Mouse (Mus musculus) spleen, postnatal 10 days (tissue): ENCODE data around the gene Hpn.

ENCODE experiments used
- DNase-seq, 2 experiments: peaks; one replicate each; pipeline ENCODE4 v3.0.0; 2021 to 2022; ENCODE audit warnings: low spot score in 2 of 2

Gene Hpn

DNA sequence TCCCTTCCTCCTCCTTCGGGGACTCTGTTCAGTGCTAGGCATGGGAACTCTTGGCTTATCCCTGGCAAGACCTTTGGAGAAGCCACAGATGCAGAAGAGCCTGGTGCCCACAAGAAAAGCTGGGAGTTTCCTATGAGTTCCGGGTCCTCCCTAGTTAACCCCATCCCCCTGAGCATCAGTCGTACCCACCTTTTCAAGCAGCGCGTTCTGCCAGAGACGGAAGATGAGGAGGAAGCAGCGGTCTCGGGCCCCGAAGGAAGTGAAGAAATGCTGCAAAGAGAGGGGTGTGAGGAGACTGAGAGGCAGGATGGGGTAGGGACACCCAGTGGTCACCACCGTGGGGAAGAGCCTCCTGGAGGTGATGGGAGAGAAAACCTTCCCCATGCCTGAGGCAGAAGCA lies 25.9 kb upstream of the Hpn start:
- no peak for DNase-seq

GRCm38 (mm10) chr7:31140302-31140701 lies 25.2 kb upstream of the Hpn start:
- no peak for DNase-seq

DNA sequence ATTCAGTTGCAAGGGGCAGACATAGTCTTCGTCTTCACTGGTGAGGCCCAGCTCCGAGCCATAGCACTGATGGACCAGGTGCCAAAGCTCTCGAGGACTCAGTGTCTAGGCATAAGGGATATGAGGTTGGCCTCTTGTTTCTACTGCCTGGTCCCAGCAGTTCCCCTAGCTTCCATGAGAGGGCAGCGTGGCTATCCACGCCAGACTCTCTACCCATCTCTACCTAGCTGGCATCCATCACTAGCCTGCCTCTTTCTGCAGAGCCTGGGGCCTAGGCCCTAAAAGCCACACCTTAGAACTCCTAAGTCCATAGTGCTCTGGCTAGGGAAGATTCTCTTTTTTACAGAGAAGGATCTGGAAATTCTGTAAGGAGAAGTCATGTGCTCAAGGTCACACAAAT lies 24.7 kb upstream of the Hpn start:
- peak; percentile 43 to 75 for DNase-seq

- DNase-seq, result no peak
These were observed 20.6 kb upstream of the Hpn start for GRCm38 (mm10) chr7:31135717-31136116.

DNA sequence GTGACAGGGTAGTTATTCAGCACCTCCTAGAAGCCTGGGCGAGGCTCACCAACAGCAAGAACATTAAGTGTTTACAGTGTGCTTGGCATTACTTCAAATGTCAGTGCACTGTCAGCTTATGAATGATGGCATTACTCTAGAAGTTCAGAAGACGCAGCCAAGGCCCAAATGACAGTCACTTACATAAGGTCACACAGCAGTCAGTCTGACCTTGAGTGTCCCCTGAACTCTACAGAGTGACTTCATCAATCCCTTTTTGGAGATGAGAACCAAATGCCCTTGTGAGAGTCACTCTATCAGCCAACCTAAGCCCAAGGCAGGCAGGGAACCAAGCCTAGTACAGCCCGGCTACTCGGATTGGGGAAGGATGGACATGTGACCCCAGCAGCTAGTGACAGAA lies 16.8 kb upstream of the Hpn start:
- no peak for DNase-seq

DNA sequence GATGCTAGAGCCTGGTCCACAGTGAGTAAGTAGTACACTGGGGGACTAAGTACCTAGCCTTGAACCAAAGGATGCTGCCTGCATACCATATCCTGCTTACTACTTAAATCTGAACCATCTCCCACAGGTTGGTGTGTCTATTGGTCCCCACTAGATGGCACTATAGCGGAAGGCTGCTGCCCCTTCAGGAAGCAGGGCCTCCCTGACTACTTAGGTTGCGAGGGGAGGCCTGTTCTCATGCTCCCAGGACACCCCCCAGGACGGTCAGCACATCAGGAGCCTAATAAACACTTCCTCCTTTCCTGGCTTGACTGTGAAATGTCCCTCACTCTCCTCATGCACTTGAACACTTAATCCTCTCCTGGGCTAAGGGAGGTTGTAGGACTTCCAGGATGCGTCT lies 15.8 kb upstream of the Hpn start:
- DNase-seq, result peak in 1 of 2 experiments; percentile 63

DNA sequence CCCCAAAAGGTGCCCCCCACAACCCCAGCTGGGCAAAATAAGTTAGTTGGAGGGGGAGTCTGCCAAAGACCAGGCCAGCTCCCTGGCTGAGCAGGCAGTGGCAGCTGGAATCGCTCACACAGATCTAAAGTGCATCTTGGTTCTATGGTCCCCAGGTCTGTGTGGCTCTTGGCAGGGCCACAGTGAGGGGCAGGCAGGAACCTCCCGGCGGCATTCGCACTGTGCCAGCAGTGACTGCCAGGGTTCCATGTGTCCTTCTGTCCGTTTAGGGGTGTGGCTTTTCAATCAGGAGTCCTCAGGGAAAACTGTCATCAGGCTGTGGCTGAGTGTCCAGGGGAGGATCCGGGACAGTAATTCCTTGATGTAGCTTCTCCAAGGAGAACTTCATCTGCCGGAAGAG lies 15.1 kb upstream of the Hpn start:
- no peak for DNase-seq

- no peak for DNase-seq
These were observed 13.1 kb upstream of the Hpn start for GRCm38 (mm10) chr7:31128157-31128705.

DNA sequence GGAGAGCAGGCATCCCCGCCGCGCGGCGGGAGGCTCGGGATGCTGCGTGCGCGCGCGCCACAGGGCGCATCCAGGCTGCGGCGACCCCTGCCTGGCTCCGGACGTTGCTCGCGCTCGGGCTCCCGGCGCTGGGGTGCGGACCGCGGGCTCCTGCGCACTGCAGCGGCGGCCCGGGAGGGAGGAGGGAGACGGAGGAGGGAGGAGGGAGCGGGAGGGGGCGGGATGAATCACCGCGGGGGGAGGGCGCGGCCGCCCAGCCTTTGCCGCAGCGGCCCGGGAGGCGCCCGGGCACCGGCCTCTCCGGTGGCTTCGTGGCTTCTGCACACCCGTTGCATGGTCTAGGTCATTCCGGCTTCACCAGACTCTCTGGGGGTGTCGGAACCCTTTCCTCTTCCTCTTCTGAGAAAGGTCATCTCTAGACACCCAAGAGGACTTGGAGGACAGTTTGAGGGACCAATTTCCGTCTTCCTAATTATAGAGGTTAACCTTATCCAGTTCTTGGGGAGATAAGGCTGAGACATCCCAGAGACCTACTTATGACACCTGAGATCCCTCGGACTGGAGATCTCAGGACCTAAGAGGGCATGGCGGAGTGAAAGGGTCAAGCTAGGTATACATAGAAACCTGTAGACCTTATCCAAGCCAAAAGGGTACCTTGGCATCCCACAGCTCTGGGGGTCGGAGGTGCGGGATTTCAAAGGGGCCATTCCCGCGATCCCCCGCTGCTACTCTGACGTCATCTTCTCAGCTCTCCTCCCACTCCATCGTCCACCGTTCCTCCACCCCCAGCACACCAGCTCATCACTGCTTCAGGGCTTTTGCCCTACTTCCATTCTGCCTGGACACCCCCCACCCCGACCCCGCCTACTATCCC lies 12.0 kb upstream of the Hpn start, which contains the start of gene Scn1b:
Scn1b (minus strand) TSS at position 153 of the 874 bp plus-strand sequence.
- no peak for DNase-seq

DNA sequence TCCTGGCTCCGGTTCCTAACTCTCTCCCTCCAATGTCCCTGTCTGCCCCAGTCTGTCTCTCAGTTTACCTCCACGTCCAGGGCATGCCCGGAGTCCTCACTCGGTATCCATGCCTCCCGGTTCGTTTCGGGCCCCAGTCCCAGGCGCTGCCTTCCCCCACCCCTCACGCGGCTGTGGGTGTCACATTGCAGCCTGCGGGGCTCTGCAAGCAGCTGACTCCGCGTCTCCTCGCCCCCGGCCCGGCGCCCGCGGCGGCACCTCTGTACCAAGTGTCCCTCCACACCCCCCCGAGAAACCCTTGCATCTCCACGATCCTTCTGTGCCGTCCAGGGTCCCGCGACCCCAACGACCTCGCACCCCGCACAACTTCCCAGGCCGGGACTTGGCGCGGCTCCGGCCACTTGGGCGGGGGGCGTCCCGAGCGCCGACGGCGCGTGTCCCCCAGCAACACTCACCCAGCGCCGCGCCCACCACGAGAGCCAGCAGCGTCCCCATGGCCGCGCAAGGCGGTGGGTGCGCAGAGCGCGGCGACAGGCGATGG lies 11.2 kb upstream of the Hpn start:
- DNase-seq, result no peak

DNA sequence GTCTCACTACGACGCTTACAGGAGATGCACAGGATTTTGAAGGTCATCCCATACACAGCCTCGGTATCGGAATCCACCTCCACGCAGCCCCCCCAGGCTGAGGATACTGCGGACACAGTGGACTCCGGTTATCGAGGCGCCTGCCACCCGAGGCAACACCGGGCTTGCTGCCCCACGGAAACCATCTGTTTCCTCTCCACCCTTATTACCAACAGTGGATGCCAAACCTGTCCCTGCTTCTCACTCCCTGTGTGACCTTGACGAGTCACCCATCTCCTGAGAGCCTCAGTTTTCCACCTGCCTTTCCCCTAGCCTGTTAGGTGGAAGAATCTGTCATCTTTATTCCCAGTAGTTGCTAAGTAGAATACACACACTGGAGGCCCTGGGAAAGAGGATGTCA lies 10.0 kb upstream of the Hpn start:
- DNase-seq, result no peak

DNA sequence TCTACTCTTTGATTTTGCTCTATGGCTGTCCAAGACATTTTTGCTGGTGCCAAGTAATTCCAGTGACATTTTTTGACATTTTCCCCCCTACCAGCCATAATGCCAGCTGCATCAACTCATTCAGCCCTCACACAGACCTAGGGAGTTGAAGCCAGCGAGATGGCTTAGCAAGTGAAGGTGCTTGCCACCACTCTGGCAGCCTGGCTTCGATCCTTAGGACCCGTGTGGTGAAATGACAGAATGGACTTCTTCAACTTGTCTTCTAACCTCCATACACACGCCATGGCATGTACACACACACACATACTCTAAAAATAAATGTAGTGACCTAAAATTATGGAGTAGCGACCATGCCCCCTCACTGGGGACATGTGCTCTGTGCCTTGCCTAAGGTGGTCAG lies 9.3 kb upstream of the Hpn start:
- DNase-seq, result no peak

DNA sequence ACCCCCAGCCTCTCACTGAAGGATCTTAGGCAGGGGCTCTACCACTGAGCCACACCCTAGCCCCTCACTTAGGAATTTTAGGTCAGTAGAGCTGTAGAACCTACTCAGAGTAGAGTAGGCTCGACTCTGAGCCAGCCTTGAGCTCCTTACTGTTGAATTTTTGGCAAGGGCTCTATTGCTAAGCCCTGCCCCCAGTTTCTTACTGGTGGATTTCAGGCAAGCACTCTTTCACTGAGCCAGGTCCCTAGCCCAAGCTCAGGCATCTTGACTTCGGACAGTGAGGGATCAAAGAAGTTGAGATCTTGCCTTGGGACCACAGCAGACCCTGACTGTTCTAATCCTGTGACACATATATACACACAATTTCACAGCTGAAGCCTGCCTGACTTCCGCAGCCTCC lies 8.6 kb upstream of the Hpn start:
- DNase-seq, result no peak

DNA sequence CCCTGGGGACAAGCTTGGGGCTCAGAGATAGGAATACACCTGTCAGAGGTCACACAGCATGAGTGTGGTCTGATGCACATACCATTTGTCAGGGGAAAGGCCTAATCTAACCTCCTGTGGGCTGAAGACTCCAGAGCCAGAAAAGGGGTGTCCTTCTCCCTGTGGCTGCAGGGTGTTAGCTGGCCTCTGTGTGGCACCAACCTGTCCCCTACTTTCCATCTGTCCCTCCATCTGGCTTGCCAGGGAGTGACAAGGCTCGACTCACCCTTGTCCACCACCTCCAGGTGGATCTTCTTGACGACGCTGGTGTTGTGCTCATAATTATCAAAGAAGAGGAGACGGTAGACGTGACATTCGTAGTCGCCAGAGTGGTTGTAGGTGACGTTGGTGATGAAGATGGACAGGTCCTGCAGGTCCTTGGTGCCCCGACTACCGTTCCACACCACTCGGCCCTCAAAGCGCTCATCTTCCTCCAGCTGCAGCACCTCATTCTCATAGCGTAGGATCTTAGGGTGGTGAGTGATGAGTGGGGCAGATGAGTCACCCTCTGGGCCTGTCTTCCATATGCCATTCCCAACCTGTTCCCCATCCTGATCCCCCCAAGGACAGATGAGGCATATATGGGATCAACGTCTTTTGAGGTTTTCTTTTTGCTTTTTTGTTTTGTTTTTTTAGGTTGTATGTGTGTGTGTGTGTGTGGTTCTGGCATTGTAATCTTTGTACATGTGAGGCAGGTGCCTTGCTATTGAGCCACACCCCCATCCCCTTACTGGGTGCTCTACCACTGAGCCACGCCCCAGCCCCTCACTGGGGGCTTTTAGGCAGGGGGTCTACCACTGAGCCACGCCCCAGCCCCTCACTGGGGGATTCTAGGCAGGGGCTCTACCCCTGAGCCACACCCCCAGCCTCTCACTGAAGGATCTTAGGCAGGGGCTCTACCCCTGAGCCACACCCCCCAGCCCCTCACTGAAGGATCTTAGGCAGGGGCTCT lies 7.8 kb upstream of the Hpn start:
- no peak for DNase-seq

DNA sequence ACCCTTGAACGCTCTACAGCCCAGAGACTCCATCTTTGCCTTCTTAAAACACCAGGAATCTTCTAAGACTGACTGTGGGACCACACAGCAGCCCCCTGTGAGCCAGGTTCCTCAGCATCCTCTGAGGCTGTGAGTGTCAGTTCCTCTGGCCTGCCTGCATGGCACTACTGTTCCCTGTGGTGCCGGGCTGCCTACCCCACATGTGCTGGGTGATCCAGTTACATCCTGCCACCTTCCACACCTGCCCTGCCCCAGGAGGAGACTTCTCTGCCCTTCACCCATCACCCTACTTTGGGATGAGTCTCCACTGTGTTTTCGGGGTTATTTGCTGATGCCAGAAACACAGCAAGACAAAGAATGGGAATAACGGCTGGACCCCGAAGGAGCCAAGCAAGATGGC lies 4.5 kb upstream of the Hpn start:
- no peak for DNase-seq

- no peak for DNase-seq
These were observed 3.4 kb upstream of the Hpn start for GRCm38 (mm10) chr7:31118486-31118885.

DNA sequence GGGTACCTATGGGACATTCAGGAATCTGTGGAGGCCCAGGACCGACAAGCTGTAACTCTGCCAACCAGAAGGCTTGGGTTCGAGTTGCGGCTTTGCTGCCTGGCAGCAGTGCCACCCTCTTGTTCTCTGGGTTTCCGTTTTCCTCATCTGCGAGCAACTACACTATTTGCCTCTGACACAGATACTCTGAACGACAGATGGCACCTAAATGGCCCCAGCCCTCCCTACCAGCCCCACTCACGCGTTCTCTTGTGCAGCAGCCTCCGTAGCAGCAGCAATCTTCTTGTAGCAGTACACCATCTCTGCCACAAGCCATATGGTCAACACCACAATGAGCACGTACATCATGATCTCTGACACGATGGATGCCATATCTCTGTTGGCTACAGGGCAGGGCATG lies 2.4 kb upstream of the Hpn start:
- no peak for DNase-seq

GRCm38 (mm10) chr7:31116721-31117145 lies 1.6 kb upstream of the Hpn start:
- no peak for DNase-seq

DNA sequence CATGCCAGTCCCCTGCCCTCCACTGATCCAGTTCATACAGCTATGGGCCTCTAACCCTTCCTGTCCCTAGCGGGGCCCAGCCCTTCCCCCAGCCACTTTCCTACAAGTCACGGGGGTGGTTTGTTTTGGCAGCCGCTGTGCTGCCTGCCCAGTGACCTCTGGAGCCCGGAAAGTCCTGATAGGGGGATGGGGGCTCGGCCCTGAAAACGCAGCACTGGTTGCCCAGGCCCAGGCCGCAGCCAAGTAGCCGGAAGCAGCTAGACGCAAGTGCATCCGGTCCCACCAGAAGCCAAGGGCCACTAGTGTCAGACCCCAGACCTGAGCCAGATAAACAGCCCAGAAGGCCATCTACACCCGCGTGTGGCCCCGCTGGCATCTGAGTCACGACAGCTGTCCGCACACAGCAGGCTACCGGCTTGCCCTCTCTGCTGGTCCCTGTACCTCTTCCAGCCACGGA lies 525 bp upstream of the Hpn start:
- peak in 1 of 2 experiments; percentile 43 for DNase-seq

GRCm38 (mm10) chr7:31114646-31115045 lies 444 bp downstream of the Hpn start:
- DNase-seq, result no peak

- DNase-seq, result no peak
These were observed 1.3 kb downstream of the Hpn start for GRCm38 (mm10) chr7:31113800-31114199.

DNA sequence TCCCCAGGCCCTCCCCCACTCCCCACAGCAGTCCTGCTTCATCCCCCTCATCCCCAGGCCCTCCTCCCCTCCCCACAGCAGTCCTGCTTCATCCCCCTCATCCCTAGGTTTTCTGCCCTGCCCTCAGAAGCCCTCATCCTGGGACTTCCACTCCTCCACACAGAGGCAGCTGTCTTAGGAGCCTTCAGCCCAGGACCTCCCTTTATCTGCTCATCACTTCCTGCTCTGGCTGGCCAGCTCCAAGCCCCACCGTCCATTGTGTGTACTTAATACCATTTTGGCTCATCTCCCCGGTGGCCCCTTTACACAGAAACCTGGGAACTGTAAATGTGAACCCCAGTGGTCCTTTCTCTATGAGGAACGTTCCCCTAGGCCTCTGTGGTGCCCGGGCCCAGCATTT lies 3.1 kb downstream of the Hpn start:
- no peak for DNase-seq
